Mouse (Mus musculus) forebrain, embryonic 11.5 days (tissue): ENCODE measurements at regions not wholly inside any gene's neighbourhood (a gene's known extent, or its start where the extent isn't known, plus 50 kb on each side); places are given as distances from the start of the nearest gene placed in this dataset.

Experiments
- ATAC-seq: fragments of 200-750 bp; cut with Nextera tagmentation; replicated peaks from 2 replicates; pipeline ENCODE4 v1.8.0; 2017; ENCODE audit warnings: moderate TSS enrichment; ENCODE audit not compliant: low FRiP score
- DNase-seq: peaks from one replicate; pipeline ENCODE4 v3.0.0-alpha.2; 2017; ENCODE audit warnings: low spot score
- H3K27ac ChIP-seq: fragments of 300-500 bp; sonication (generic); 2 replicates; pipeline ENCODE4 v1.5.1; 2014; ENCODE audit warnings: low read depth, low read length
- H3K27me3 ChIP-seq: fragments of 300-500 bp; sonication (generic); 2 replicates; pipeline ENCODE4 v1.6.1; 2014; ENCODE audit warnings: mild to moderate bottlenecking, low read length, mixed read lengths; ENCODE audit not compliant: control insufficient read depth, insufficient read depth
- H3K36me3 ChIP-seq: fragments of 300-500 bp; sonication (generic); 2 replicates; pipeline ENCODE4 v1.6.1; 2014; ENCODE audit warnings: mild to moderate bottlenecking, low read length, moderate library complexity, mixed read lengths; ENCODE audit not compliant: control insufficient read depth, insufficient read depth
- H3K4me1 ChIP-seq: fragments of 300-500 bp; sonication (generic); replicated peaks from 2 replicates; pipeline ENCODE4 v1.6.1; 2014; ENCODE audit warnings: low read length, mixed read lengths; ENCODE audit not compliant: control insufficient read depth, insufficient read depth
- H3K4me2 ChIP-seq: fragments of 300-500 bp; sonication (generic); 2 replicates; pipeline ENCODE4 v1.6.1; 2014; ENCODE audit warnings: low read depth, mild to moderate bottlenecking, low read length, moderate library complexity, mixed read lengths; ENCODE audit not compliant: severe bottlenecking
- H3K4me3 ChIP-seq: fragments of 300-500 bp; sonication (generic); 2 replicates; pipeline ENCODE4 v1.5.1; 2014; ENCODE audit warnings: low read depth, low read length
- H3K9ac ChIP-seq: fragments of 300-500 bp; sonication (generic); 2 replicates; pipeline ENCODE4 v1.6.1; 2014; ENCODE audit warnings: low read length
- H3K9me3 ChIP-seq: fragments of 300-500 bp; sonication (generic); 2 replicates; pipeline ENCODE4 v1.6.1; 2016; ENCODE audit warnings: low read length, mixed read lengths; ENCODE audit not compliant: control insufficient read depth
- WGBS: fragments of 180-500 bp; shearing (Covaris S2); extraction: QIAGEN DNeasy Blood & Tissue Kit; methylation state at CpG from one replicate; pipeline ENCODE4 v1.1.7; 2014; 5-methylcytosine and 5-hydroxymethylcytosine counted together

GRCm38 (mm10) chr7:111932725-111933124 lies 90.6 kb upstream of the Usp47 start:
- Histone ChIP-seq H3K9me3 (no peaks in the 10 kb centered on the region), H3K9ac (no peak overlapping the region), H3K27me3 (no peaks in the 10 kb centered on the region), H3K4me1 (no peaks in the 10 kb centered on the region), H3K36me3 (no peaks in the 10 kb centered on the region), H3K4me3 (no peak overlapping the region), H3K27ac (no peak overlapping the region), H3K4me2 (no peak overlapping the region)
- ATAC-seq (no peak), DNase-seq (no peak)
- WGBS = 94% methylated on average over 2 of the region's 2 CpGs

- no peak overlapping the region for H3K9ac ChIP-seq
- ATAC-seq (no peak), DNase-seq (no peak)
- no peaks in the 10 kb centered on the region for H3K9me3 ChIP-seq
- no peaks in the 10 kb centered on the region for H3K4me1 ChIP-seq
- H3K27ac ChIP-seq = no peak overlapping the region
- no peaks in the 10 kb centered on the region for H3K36me3 ChIP-seq
- H3K4me2 ChIP-seq = no peak overlapping the region
- WGBS = 75% methylated on average over 1 of the region's 1 CpGs
- H3K4me3 ChIP-seq = no peak overlapping the region
- H3K27me3 ChIP-seq = no peaks in the 10 kb centered on the region
These were observed 103.3 kb upstream of the Usp47 start for GRCm38 (mm10) chr7:111919961-111920360.

- Histone ChIP-seq H3K9ac (no peak overlapping the region), H3K27ac (no peak overlapping the region), H3K4me3 (no peak overlapping the region), H3K27me3 (no peaks in the 10 kb centered on the region), H3K4me2 (no peak overlapping the region), H3K4me1 (no peaks in the 10 kb centered on the region), H3K9me3 (no peaks in the 10 kb centered on the region), H3K36me3 (no peaks in the 10 kb centered on the region)
- DNase-seq (no peak), ATAC-seq (no peak)
- 92% methylated on average over 7 of the region's 7 CpGs for WGBS
These were observed 119.5 kb upstream of the Usp47 start for GRCm38 (mm10) chr7:111903741-111904231.

GRCm38 (mm10) chr7:111897016-111897415 lies 117.2 kb upstream of the Galnt18 start:
- Histone ChIP-seq H3K27ac (no peak overlapping the region), H3K9ac (no peak overlapping the region), H3K4me3 (no peak overlapping the region), H3K4me1 (no peaks in the 10 kb centered on the region), H3K9me3 (no peaks in the 10 kb centered on the region), H3K36me3 (no peaks in the 10 kb centered on the region), H3K4me2 (no peak overlapping the region), H3K27me3 (no peaks in the 10 kb centered on the region)
- no peak for ATAC-seq
- 100% methylated on average over 1 of the region's 1 CpGs for WGBS
- no peak for DNase-seq

- peak; percentile 74 for DNase-seq
- Histone ChIP-seq H3K36me3 (no peaks in the 10 kb centered on the region), H3K27ac (no peak overlapping the region), H3K4me2 (no peak overlapping the region), H3K9me3 (no peaks in the 10 kb centered on the region), H3K27me3 (no peaks in the 10 kb centered on the region), H3K9ac (no peak overlapping the region), H3K4me1 (no peaks in the 10 kb centered on the region), H3K4me3 (no peak overlapping the region)
- ATAC-seq = peak; percentile 86
- 60% methylated on average over 5 of the region's 5 CpGs for WGBS
These were observed 116.5 kb upstream of the Galnt18 start for GRCm38 (mm10) chr7:111896255-111896654.

GRCm38 (mm10) chr7:111882991-111883390 lies 103.2 kb upstream of the Galnt18 start:
- 79% methylated on average over 2 of the region's 2 CpGs for WGBS
- ATAC-seq (no peak), DNase-seq (no peak)
- Histone ChIP-seq H3K4me1 (no peaks in the 10 kb centered on the region), H3K9me3 (no peaks in the 10 kb centered on the region), H3K4me3 (no peak overlapping the region), H3K27me3 (no peaks in the 10 kb centered on the region), H3K4me2 (no peak overlapping the region), H3K27ac (no peak overlapping the region), H3K36me3 (no peaks in the 10 kb centered on the region), H3K9ac (no peak overlapping the region)

- Histone ChIP-seq H3K27me3 (no peaks in the 10 kb centered on the region), H3K4me3 (no peak overlapping the region), H3K36me3 (no peaks in the 10 kb centered on the region), H3K9me3 (no peaks in the 10 kb centered on the region), H3K27ac (no peak overlapping the region), H3K9ac (no peak overlapping the region), H3K4me2 (no peak overlapping the region), H3K4me1 (no peaks in the 10 kb centered on the region)
- 85% methylated on average over 4 of the region's 4 CpGs for whole genome bisulfite sequencing
- no peak for DNase-seq
- no peak for ATAC-seq
These were observed 100.4 kb upstream of the Galnt18 start for GRCm38 (mm10) chr7:111880067-111880675.

GRCm38 (mm10) chr7:111877591-111877990 lies 97.8 kb upstream of the Galnt18 start:
- Histone ChIP-seq H3K4me1 (no peaks in the 10 kb centered on the region), H3K36me3 (no peaks in the 10 kb centered on the region), H3K9ac (no peak overlapping the region), H3K4me2 (no peak overlapping the region), H3K27me3 (no peaks in the 10 kb centered on the region), H3K27ac (no peak overlapping the region), H3K4me3 (no peak overlapping the region), H3K9me3 (no peaks in the 10 kb centered on the region)
- WGBS = 93% methylated on average over 1 of the region's 1 CpGs
- DNase-seq = no peak
- no peak for ATAC-seq

GRCm38 (mm10) chr7:111875949-111876348 lies 96.2 kb upstream of the Galnt18 start:
- no peak overlapping the region for H3K9ac ChIP-seq
- DNase-seq (no peak), ATAC-seq (no peak)
- H3K36me3 ChIP-seq = no peaks in the 10 kb centered on the region
- H3K27ac ChIP-seq = no peak overlapping the region
- WGBS = 85% methylated on average over 1 of the region's 1 CpGs
- H3K4me3 ChIP-seq = no peak overlapping the region
- no peak overlapping the region for H3K4me2 ChIP-seq
- H3K9me3 ChIP-seq = no peaks in the 10 kb centered on the region
- no peaks in the 10 kb centered on the region for H3K4me1 ChIP-seq
- no peaks in the 10 kb centered on the region for H3K27me3 ChIP-seq
